Mouse (Mus musculus) erythroid progenitor cell, adult 5-6 weeks (primary cell): ENCODE results near the gene Oxct2a. TPM values are rescaled to one million over a fixed set of nuclear protein-coding genes. Genes with fewer than 3 reads are reported as not detected.
"Not testable (repeated sequence)": the region's sequence is repeated elsewhere in the genome, so short reads cannot be mapped to it uniquely, and the experiment has no call there.

Source experiments
- ATAC-seq: replicated peaks from 2 replicates; pipeline ENCODE4 v1.8.0; 2016; ENCODE audit warnings: moderate number of reproducible peaks, mild to moderate bottlenecking, moderate TSS enrichment, inconsistent platforms; ENCODE audit not compliant: poor library complexity, low FRiP score, severe bottlenecking
- total RNA-seq, 2 experiments: library from RNA; stranded (forward) in 1 of 2; stranded (reverse) in 1 of 2; fragments of 150-400 nt in 1 of 2; fragments of 186-747, 209-891 nt in 1 of 2; gene quantifications; 2 replicates each; pipeline versions ENCODE4 v1.2.3 to v1.2.4; 2015 to 2017; ENCODE audit warnings: low replicate concordance in 2 of 2

The Oxct2a gene
- total RNA-seq, 2 experiments from 2014 or later, result not detected

DNA sequence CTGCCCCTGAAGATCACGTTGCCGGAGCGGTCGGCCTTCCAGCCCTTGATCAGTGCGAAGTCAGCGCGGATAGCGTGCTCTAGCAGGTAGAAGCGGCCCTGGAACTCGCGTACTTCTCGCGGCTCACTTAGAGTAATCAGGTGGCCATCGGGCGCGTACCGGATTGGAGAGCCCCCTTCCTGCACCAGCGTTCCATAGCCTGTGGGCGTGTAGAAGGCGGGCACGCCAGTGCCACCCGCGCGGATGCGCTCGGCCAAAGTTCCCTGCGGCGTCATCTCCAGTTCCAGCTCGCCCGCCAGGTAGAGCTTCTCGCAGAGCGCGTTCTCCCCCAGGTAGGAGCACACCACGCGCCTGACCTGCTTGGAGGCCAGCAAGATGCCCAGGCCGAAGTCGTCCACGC is 524 bp downstream of the Oxct2a start:
- ATAC-seq, result peak; percentile 4; the same call in 1 of the 2 replicates

GRCm38 (mm10) chr4:123314497-123314896 is 8.9 kb downstream of the Oxct2a start:
- no peak for ATAC-seq

DNA sequence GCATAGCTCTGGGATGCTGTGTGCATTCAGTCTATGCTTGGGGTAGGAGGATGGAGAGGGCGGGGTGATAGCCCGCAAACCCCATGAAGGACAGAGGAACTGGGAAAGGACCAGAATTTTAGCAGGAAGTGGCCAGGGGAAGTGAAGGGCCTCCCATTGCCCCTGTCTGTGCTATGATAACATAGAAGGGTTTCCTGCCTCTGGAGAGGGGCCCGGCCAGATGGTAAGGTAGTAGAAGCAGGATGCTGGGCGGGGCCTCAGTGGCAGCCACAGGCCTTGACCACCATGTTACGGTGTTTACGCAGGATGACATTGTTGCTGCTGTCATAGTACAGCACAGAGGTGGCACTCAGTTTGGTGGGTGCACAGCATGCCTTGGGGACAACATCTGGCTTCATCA is 10.4 kb downstream of the Oxct2a start:
- ATAC-seq, result no peak

DNA sequence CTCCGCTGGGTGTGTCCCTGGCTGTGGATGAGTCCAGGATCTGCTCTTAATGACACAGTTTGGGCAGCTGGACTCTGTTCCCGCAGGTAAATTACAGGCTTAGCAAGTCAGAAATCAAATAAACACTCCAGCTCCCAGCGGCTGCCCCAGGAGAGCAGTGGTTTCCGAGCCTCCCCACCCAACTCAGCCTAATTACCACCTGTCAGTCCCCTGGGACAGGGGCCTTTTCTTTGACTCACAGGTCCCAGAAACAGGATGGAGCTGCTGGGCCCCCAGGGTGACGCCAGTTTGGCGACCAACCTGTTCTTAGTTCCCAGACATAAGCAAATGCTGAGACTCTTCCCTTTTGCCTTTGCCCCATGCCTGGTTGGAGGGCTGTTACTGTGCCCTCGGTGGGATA is 11.6 kb downstream of the Oxct2a start:
- ATAC-seq, result no peak

DNA sequence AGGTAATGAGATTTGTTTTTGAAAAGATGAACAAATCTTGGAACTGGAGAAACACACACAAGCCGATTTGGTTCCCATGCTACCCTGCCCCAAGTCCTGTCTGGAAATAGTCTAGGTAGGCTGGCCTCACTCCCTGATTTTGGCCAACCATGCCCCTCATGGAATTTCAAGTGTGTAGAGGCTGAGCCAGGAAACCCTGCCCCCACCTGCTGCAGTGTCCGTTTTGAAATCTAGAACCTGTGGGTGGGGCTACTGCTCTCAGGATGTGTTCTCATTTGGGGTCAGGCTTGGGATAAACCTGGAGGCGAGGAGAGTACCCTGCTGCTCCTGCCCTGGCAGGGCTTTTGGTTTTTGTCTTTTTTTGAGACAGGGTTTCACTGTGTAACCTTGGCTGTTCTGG is 15.1 kb downstream of the Oxct2a start:
- ATAC-seq, result no peak

GRCm38 (mm10) chr4:123306999-123307398 is 16.4 kb downstream of the Oxct2a start:
- ATAC-seq, result no peak

- ATAC-seq, result peak; percentile 64; the same call in 1 of the 2 replicates
These were observed 17.6 kb downstream of the Oxct2a start for GRCm38 (mm10) chr4:123305789-123306188.

DNA sequence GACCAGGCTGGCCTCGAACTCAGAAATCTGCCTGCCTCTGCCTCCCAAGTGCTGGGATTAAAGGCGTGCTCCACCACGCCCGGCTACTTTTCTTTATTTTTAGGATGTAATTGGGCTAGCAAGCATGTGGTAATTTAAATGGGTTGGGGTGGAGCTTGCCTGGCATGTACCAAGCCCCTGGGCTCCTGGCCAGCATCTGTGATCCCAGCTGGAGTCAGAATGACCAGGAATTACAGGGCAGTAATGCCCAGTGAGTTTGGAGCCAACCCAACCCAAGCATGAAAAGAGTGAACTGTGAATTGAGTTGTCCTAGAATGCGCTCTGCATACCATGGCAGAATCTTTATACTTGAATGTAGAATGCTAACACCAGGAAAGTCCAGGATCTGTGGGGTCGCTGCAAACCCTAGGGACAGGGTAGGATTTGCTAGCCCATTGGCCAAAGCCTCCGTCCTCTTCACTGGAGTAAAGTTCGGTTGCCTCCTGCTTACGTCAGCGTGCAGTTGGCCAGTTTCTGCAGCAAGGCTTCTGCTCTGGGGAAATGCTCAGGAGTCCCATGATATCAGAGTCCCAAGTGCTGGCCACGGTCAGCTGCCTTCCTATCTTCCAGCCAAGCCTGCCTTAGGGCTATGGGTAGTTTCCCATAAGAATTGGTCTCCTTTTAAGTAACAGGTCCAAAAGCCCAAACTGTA is 24.3 kb downstream of the Oxct2a start:
- ATAC-seq, result no peak

GRCm38 (mm10) chr4:123298226-123298625 is 25.2 kb downstream of the Oxct2a start:
- ATAC-seq, result no peak

DNA sequence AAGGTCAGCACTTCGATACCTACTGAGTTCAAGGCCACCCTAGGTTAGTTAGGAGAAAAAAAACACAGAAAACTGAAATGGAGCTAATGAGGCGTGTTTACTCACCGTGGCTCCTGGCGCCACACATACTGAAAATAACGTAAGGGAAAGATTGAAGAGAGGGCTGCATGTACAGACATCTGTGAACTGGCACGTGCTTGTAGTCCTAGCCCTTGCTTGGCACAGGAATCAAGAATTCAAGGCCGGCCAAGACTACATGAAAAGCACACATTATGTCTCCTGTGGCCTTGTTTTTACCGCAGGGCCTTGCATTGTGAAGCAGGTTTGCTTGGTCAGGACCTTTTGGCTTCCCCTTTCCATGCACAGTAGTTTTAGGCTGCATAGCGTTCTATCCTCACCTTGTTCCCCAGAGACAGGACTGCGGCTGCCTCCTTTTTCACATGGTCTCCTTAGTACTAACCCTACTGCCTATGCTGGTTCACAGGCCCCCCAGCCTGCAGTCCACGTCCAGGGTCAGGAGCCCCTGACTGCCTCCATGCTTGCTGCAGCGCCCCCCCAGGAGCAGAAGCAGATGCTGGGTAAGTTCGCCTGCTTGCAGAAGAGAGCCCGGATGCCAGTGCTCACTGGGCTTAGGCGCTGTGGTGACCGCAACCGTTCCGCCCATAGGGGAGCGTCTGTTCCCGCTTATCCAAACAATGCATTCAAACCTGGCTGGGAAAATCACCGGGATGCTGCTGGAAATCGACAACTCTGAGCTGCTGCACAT is 26.1 kb downstream of the Oxct2a start:
- no peak for ATAC-seq

DNA sequence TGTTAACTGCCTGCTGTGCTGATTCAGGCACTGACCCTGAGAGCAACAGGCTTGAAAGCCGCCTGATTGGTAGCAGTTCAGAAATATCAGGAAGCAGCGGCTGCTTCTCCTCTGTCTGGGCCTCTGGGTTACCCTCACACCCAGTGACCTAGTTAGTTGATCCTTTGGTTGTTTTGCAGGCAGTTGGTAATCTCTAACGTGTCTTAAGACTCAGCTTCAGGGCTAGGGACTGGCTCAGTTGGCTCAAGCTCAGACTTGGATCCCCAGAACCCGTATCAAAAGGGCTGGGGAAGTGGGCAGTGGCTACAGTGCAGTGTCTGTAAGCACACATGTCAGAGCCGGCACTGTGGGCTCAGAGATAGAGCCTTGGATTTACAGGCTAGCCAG is 27.3 kb downstream of the Oxct2a start:
- no peak for ATAC-seq

DNA sequence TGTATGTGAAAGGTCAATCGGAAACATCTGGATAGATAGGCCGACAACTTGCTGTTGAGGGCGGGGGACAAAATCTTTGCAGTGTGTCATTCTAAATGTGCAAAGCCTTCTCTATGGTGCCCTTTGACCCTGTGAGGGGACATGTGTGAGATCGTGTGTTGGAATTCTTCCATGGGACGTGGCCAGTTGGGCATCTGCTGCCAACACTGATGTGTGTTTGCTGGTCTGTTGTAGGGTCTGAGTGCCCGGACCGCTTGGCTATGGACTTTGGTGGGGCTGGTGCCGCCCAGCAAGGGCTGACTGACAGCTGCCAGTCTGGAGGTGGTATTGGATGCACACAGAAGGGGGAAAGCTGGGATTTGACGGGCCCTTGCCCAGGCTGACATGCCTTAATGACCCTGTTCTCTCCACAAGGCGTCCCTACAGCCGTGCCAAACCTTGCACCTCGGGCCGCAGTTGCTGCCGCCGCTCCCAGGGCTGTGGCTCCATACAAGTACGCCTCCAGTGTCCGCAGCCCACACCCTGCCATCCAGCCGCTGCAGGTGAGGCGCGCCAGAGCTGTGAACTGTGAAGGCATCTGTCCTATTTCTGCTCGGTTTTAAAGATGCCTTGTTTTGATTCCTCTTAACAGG is 27.8 kb downstream of the Oxct2a start:
- ATAC-seq, result no peak

GRCm38 (mm10) chr4:123295026-123295425 is 28.4 kb downstream of the Oxct2a start:
- ATAC-seq, result not testable (repeated sequence)

GRCm38 (mm10) chr4:123293661-123294443 is 29.6 kb downstream of the Oxct2a start:
- ATAC-seq, result no peak

GRCm38 (mm10) chr4:123292989-123293388 is 30.4 kb downstream of the Oxct2a start:
- no peak for ATAC-seq

GRCm38 (mm10) chr4:123292390-123292789 is 31.0 kb downstream of the Oxct2a start:
- no peak for ATAC-seq

- ATAC-seq, result no peak
These were observed 34.4 kb downstream of the Oxct2a start for GRCm38 (mm10) chr4:123289038-123289437.

- peak; percentile 67 for ATAC-seq
These were observed 36.6 kb downstream of the Oxct2a start for GRCm38 (mm10) chr4:123286790-123287189.

- ATAC-seq, result peak; percentile 46
These were observed 38.5 kb downstream of the Oxct2a start for GRCm38 (mm10) chr4:123284731-123285624.
